Mouse (Mus musculus): ENCODE results near the gene Arhgap33.
"Not testable (repeated sequence)": the region's sequence is repeated elsewhere in the genome, so short reads cannot be mapped to it uniquely, and the experiment has no call there.

Arhgap33 gene

DNA sequence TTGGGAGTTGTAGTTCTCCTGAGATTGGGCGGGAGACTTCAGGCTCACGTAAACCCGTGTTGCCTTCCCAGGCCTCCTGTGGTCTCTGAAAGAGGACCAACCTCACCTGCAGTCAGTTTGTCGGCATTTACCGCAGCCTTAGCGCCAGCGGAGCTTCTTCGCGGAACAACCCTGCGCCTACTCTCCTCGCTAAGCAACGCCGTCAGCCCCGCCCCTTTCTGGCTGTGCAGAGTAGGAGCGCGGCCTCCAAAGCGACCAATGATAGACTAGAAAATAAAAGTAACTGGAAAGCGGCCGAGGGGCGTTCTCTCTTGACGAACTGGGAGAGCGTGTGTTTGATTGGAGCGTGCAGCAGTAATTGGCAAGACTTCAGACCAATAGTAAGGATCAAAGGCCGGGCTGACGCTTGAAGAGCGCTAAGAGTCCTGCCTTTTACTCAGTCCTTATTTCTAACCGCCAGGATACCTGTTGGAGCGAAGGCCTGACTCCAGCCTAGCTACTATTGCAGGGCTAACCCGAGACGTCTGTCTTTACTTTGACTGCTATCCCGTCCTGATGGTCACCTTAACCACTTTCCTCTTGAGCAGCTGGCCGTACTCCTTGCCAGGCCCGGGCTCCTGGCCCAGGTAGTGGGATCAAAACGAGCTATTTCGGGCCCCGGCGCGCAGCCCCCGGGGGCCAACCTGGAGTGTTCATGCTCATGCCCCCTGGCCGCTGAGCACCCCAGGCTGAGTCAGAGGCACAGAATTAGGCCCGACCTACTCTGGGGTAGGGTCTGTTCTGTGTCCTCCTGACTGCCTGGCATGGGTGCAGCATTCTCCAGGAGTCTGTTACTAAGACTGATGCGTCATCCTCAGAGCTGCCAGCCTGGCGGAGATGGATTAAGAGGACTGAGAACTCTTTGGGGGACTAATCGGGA lies 17.5 kb upstream of the Arhgap33 start, which contains the start of the genes Hspb6 and Proser3:
Hspb6 (plus strand) TSS at position 77 of the 919 bp plus-strand sequence.
Proser3 (minus strand) TSS at position 198 of the 919 bp plus-strand sequence.
- peak; percentile 98 for DNase-seq (ENCODE audit: low spot score)

DNA sequence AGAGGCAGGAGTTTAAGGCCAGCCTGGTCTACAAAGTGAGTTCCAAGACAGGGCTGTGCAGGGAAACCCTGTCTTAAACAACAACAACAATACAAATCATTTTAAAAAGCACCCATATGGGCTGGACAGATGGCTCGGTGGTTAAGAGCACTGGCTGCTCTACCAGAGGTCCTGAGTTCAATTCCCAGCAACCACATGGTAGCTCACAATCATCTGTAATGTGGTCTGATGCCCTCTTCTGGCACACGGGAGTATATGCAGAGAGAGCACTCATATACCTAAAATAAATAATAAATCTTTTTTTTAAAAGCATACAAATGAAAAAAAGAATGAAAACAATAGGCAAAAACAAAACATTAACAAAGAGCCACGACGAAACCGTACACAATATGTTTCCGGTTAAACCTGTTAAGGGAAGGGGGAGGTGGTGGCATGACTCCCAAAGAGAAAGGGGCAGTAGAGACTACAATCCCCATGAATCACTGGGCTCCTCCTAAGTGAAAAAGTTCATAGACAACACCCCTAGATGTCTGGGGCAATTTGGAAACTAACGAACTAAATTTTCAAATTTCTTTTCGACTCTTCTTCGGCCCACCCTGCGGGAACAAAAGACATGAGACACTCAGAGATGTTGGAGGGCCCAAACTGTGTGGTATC lies 16.7 kb upstream of the Arhgap33 start:
- peak; percentile 79 for DNase-seq (ENCODE audit: low spot score)

DNA sequence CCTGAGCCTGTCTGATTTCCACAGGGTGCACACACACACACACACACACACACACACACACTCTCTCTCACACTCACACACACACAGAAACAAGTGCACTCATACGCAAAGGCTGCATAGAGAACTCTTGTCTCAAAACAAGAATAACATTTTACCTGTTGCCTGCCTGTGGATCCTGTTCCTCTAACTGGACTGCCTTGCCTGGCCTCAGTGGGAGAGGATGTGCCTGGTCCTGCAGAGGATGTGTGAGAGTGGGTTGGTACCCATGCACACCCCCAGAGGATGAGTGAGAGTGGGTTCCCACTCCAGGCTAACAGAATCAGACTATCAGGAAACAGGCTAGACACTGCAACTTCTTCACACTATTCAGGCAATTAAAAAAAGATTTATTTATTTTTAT lies 15.7 kb upstream of the Arhgap33 start:
- DNase-seq (ENCODE audit: low spot score), result no peak

DNA sequence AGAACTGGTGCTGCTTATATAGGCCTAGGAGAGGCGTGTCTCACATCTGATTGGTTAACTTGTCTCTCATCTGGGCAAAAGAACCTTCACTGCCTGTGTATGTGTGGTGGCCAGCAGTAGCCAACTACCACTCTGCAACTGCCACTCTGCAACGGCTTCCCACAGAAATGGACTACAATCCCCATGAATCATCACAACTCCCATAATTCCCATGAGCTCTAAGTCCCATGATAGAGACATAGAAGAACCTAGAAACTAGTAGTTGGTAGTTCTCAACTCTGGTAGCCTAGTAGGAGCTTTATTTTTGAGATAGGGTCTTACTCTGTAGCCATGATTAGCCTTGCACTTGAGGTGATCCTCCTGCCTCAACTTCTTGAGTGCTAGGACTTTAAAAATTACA lies 15.0 kb upstream of the Arhgap33 start:
- no peak for DNase-seq (ENCODE audit: low spot score)

DNA sequence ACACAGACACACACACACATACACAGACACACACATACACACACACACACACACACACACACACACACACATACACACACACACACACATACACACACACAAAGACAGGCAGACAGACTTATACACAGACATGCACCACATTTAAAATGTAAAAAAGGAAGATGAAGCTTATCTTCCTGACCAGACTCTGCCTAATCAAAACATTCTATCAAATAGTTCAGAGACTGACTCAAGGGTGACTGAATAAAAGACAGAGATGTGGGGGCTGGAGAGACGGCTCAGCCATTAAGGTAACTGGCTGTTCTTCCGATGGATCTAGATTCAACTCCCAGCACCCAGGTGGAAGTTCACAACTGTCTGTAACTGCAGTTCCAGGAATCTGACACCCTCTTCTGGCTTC lies 9.5 kb upstream of the Arhgap33 start:
- DNase-seq (ENCODE audit: low spot score), result no peak

DNA sequence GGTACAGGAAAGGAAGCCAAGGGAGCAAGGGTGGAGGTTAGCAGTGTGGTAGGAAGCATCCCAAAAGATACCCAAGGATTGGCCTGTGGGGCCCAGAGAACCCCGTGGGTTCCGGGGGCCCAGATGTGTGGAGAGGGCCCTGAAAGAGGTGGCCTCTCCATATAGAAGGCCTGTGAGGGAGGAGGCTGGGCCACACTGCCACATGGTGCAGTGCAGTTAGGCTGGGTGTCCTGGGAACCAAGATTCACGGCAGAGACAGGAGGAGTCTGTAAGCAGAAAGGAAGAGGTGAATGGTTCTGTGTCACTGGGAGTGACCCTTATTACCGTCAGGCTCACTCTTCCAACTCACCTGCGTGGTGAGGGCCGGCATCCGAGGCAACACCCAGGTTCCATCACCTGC lies 5.7 kb upstream of the Arhgap33 start:
- no peak for DNase-seq (ENCODE audit: low spot score)

DNA sequence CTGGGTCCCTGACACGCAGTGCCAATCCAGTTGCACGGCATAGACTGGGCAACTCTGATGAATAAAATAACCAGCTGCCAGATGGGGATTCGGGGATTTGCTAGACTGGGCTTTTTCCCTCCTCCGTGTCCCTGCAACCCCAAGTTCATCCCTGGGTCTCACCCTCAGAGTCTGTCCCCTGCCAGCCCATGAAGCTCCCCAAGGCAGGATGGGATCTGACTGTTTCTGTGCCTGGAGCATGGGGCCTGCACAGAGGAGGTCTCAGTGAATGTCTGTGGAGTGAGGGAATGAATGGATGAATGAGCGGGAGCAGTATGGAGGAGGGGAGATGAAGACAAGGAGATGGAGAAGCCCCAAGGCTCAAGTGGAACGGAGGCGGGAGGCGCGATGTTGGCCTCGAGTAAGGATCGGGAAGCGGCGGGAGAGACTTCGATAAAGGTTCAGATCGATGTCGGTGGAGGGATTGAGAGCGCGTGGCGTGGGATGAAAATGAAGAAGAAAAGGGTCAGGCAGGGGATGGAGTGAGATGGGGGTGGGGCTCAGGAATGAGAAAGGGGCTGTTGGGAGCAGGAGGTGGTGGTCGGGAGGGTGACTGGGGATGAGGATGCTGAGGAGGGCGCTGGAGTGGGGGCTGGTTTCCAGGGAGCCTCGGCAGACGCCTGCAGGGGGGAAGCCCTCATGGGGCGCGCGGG lies 773 bp downstream of the Arhgap33 start:
- DNase-seq (ENCODE audit: low spot score), result no peak

DNA sequence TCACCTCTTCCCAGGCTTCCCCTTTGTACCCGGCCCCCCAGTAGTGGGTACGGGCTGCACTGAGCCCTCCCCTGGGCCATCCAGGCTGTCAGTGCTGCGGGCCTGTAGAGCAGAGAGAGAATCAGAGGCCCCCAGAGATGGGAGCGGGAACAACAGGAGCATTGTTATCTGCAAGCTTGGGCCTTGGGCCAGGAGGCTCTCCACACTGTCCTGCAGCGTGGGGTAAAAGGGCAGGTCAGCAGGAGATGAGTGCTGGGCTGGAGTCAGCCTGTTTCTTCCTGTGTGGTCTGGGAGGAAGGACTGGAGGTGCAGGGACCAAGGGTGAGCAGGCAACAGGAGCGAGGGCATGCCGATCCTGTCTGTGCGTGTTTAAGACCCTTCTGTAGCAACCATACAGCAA lies 1.9 kb downstream of the Arhgap33 start:
- no peak for DNase-seq (ENCODE audit: low spot score)

DNA sequence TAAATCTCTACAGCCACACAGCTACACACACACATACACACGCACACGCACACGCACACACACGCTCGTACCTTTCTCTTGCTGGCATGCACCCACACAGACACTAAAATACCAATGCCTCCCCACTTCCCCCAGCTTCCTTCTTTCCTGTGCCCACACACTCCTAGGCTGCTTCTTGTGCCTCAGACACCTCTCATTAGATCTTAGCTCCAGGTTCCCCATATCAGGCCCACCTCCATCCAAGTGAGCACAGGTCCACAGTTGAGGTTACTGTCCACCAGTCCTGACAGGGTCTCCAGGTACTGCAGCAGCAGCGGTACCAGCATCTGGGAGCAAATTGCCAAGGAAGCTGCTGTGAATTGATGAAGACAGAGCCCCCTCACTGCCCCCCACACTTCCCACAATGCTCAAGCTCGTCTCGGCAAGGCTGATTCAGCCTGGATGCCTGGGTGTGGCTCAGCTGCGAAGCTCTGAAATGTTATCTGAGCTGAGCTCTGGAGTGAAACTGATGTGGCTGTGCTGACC lies 3.5 kb downstream of the Arhgap33 start:
- no peak for DNase-seq (ENCODE audit: low spot score)

DNA sequence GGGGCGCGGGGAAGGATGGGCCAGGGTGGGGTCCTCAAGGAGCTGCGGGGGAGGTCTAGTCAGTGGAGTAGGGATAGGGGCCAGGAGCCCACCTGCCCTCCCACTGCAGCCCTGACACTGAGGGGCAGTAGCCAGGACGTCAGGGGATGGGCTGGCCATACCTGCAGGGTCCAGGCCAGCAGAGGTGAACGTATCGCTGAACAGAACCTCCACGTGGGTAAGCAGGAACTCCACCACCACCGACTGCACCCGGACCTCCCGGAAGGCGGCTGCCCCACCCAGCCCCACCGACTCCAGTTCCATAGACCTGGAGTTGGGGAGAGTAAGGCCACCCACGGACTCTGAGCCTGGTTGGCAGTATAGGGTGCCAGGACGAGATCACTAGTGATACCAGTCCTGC lies 7.9 kb downstream of the Arhgap33 start:
- DNase-seq (ENCODE audit: low spot score), result no peak

DNA sequence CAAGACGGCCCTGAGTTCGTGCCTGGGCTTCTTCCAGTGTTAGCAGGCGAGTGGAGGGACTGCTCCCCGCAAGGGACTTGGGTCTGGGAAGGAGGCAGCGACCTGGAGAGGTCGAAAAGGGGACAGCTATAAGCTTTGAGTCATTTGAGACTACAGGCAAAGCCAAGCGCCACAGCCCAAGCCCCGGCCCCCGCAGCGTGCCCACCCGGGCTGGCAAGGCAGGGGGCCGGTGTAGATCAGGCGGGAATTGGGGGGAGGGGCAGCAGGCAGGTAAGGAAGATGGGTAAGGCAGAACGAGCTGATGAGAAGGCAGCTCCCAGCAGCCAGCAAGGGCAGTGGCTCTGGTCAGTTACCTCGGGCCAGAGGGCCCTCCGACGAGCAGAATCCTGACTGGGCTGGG lies 8.5 kb downstream of the Arhgap33 start:
- DNase-seq (ENCODE audit: low spot score), result no peak

DNA sequence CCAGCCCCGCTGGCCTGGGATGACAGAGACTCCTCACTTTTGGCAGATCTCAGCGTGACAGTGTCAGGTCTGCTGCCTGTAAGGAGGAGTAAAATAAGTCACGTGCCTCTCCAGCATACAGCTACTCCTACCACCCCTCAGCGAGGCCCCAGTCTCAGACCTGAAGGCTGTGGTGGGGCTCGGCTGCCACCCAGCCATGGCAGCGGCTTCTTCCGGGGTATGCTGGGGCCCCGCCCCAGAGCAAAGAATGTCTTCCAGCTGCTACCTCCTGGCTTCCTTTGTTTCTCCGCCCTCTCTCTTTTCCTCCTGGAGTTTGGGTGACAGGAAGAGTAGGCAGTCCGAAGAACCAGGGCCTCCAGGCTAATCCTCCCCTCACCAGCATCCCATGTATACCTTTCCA lies 8.9 kb downstream of the Arhgap33 start:
- peak; percentile 31 for DNase-seq (ENCODE audit: low spot score)

DNA sequence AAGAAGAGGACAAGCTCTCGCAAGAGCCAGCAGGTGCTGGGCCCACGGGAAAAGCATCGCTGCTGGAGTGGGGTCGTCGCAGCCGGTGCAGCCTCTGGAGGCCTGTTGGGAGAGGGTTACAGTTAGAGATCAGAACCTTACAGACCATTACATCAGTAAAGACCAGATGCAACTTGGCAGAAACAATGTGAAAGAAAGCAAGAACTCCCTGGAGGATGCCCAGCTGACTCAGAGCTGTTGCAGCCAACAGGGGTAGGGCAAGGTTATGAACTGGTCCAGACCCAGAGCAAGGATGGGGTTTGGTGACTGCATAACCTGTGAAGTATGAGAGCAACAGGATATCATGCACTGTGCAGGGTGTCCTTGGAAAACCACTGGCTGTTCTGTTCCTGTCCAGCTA lies 10.4 kb downstream of the Arhgap33 start:
- no peak for DNase-seq (ENCODE audit: low spot score)

DNA sequence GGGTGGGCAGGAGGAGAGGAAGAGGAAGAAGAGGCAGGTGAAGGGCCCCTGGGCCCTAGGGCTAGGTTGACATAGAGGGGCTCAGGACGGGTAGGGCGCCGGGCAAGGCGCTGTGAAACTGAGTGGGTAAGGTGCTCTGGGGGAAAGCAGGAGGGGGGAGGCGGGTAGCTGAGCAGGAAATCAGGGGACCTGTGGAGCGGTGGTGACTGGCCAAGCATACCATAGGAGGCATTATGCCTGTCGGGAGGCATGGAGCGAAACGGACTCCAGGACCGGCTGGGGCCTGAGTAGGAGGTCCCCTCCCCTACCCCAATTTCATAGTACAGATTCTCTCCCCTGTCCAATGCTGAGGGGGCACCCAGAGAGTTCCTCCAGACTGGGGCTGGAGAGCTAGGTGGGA lies 12.0 kb downstream of the Arhgap33 start:
- DNase-seq (ENCODE audit: low spot score), result no peak

DNA sequence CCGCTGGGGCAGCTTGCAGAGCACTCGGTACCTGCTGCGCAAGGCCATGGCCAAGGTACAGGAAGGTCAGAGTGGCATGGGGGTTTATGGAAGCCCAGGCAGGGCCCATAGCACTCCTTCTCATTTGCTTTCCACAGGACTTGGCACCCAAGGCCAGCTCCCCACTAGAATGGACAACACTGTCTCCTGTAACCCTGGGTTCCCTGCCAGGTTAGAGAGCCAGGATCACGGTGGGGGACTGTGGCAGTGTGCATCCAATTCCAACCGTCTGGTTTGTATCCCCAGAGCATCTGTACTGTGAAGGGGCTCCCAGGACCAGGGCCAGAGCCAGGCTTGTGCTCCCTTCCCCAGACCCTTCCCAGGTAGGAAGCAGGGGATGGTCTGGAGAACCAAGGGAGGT lies 14.0 kb downstream of the Arhgap33 start:
- DNase-seq (ENCODE audit: low spot score), result no peak

DNA sequence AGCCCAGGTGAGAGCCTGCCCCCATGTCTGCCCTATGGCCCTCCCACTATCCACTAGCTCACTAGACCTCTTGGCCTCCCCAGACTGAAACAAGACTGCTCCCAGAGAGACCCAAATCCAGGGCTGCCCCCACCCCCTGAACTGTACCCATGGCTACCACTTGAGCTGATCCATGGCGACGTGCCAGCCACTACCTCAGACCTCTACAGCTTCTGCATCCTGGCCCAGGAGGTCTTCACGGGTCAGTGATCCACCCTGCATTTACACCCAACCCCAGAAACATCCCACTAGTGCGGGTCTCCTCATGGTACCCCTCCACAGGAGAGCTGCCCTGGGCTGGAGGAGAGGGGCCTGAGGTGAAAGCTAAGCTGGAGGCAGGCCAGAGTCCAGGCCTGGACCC lies 14.5 kb downstream of the Arhgap33 start:
- no peak for DNase-seq (ENCODE audit: low spot score)

DNA sequence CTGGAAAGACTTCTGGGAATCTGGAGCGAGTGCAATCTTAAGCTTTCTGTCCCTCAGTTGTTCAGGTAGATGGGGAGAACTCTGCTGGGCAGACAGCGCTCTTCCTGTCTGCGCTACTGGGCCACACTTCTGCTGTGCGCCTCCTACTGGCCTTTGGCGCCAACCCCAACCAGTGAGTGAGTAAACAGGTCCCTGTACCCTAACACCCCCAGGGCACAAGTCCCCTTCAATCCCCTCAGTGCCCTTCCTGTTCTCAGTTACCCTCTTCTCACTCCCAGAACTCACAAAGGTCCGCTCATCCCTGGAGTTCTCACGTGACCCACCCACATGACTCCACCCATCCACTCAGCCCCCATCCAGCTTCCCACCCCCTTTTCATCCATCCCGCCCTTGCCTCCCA lies 16.5 kb downstream of the Arhgap33 start:
- DNase-seq (ENCODE audit: low spot score), result no peak

DNA sequence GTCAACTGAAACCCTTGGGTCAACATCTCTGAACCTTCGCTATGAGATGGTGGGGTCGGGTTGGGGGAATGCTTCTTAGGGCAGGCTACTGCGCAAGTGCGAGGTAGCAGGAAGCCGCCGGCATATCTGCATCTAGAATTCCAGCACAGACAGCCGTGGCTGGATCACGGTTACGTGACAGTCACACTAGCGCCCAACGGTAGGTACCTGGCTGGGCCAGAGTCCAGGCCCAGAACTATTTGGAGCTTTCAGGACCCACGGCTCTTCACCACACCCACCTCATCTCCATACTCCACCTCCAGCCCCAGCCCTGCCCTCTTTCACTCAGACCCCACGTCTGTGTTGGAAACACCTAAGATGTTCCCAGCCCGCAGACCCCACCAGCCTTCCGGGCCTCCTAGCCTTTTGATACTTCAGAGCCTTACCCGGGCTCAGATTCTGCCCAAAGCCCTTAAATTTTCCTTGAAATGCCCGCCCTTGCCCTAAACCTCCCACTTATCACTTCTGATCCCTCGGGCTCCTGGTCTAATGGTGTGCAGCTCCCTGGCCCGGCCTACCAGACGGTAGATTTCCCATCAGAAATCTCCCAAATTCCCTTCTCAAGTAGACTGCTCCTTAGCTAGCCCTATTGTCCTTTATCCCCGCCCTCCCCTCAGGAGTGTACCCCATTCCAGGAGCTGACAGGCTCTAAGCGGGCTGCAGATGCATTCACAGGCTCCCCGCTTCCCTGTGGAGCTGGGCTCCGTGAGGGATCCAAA lies 19.7 kb downstream of the Arhgap33 start:
- no peak for DNase-seq (ENCODE audit: low spot score)

DNA sequence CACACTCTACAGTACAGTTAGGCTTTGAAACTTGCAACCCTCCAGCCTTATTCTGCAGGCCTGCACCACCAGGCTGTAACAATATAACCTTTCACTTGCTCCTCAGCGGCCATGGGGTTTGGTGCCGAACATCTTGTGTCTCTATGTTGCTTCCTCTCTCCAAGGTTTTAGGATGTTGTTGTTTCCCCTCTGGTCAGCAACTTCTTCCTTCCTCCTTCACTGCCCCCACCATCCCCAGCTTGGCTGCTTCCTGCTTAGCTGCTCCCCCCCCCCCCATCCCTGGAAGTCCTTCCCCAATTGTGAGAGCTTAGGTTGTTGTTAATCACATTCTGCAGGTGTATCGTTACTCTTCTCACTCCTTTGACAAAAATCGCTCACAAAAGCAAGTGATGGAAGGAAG lies 26.8 kb downstream of the Arhgap33 start:
- no peak for DNase-seq (ENCODE audit: low spot score)

DNA sequence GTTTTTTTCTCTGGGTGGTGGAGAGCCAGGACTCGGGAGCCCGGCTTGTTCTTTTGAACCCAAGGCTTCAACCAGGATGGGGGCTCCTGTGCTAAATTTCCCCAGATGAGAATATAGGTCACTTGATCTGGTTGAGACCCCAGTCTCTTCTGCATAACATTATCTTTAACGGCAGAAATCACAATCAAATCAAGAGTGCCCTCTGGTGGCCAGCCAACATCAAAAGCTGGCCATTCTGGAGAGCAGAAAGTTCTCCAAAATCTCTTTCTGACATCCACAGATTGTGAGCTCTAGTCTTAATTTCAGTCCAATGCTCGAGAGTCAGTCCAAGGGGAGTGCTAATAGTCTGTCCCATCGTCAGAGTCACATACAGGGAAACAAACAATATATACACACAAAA lies 33.7 kb downstream of the Arhgap33 start:
- DNase-seq (ENCODE audit: low spot score), result not testable (repeated sequence)

DNA sequence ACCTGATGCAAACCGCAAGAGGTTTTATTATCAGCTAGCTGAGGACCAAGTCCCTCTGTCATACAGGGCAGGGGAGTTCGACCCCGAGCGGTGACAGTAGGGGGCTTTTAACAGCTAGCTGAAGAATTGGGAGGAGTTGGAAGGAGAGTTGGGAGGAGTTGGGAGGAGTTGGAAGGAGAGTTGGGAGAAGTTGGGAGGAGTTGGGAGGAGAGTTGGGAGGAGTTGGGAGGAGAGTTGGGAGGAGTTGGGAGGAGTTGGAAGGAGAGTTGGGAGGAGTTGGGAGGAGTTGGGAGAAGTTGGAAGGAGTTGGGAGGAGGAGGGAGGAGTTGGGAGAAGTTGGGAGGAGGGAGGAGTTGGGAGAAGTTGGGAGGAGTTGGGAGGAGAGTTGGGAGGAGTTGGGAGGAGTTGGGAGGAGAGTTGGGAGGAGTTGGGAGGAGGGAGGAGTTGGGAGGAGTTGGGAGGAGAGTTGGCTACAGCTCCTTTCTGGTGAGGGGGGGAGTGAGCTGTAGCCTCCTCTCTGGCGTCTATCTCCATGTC lies 39.3 kb downstream of the Arhgap33 start:
- DNase-seq (ENCODE audit: low spot score), result not testable (repeated sequence)
